Mouse (Mus musculus) testis, adult 2 months (tissue): ENCODE data around the gene Mdh1b.

ENCODE experiments used
- CTCF ChIP-seq: fragments of 200-500 bp; IDR thresholded peaks from 2 replicates; pipeline ENCODE4 v1.5.1; 2012; ENCODE audit warnings: low read depth, mild to moderate bottlenecking, inconsistent platforms, low read length, moderate library complexity; ENCODE audit not compliant: control insufficient read depth, insufficient read depth, insufficient replicate concordance
- POLR2A ChIP-seq: fragments of 200-500 bp; IDR thresholded peaks from 2 replicates; pipeline ENCODE4 v1.6.1; 2012; ENCODE audit warnings: low read depth, mild to moderate bottlenecking, inconsistent platforms, low read length, moderate library complexity; ENCODE audit not compliant: control insufficient read depth

DNA sequence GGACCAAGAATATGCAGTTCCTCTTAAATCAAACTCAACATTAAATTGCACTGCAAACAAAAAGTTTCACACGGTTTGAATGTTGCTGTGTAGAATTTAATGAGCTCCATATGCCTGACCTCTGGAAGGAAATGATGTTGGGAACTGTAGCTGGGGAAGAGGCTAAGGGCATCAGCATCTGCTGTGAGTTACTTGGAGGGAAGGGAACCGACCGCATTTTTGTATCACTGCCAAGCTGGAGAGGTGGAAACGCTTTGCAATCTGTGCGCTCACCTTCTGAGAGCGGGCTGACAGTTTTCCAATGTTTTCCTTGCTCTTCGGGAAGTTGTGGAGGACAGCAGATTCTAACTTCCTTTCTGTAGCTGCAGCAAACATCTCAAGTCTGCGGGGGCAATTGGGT, 38.0 kb upstream of the Mdh1b start:
- TF ChIP-seq POLR2A: no peak
- TF ChIP-seq CTCF: no peak
